Mouse (Mus musculus): ENCODE measurements around the gene Erlin1.

DNA sequence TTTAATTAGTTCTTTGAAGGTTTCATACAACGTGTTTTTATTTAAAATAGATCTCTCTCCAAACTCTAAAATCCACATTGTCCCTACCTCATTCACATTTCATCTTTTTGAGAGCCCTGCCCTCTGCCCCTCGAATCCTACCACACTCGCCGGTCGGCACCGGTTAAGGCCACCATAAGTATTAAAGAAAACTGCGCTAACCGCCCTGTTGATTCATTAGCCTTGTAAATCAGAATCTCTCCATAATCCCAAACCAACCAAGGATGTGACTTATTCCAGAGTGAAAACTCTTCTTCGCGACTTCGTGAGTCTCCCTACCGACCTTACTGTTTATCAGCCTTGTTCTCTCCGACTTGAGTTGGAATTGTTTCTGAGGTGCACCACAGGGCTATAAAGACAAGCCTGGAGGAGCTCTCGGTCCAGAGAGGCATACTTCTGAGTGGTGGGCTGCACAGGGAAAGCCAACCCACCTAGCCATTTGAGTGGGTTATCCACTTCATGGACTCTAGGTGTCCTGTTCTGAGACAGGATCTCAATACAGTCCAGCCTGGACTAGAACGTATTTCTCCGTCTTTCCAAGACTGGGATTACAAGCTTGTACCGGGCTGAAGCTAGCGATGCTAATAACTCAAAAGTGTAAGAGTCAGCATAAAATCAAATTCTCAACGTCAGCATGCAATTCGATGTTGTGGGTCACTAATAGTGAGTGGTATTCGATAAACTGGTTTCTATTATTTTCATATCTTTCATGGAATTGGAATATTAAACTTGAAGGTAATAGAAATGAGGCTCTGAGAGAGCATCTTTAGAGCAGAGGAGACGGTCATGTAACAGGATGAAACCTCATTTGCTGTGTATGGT, 38.3 kb upstream of the Erlin1 start:
- TF ChIP-seq EP300 (IDR thresholded peaks at IDR 0.05; ENCODE audit: insufficient read depth, low read depth, low read length) (no peak), CTCF (IDR thresholded peaks at IDR 0.05) (no peak), POLR2A (IDR thresholded peaks at IDR 0.05; ENCODE audit: insufficient read depth, low read depth, low read length) (no peak)

All from heart, adult 2 months (tissue).